Mouse (Mus musculus) forebrain, postnatal 0 days (tissue): Measurements from ENCODE around the gene Gm21149. TPM values are rescaled to one million over a fixed set of nuclear protein-coding genes. Genes with fewer than 3 reads are reported as not detected.

ENCODE experiments used
- polyA plus RNA-seq: library from polyadenylated mRNA; unstranded; fragments of >200 nt; fragmentation: Nextera tagmentation; extraction: Ambion mirVana; gene quantifications from 2 replicates; pipeline ENCODE4 v1.2.1, GENCODE M21; 2015
- total RNA-seq: library from RNA; depleted of rRNA; stranded (reverse); fragments of >200 nt; gene quantifications from 2 replicates; pipeline ENCODE4 v1.2.3, GENCODE M21; 2014; rRNA removed

Gm21149 gene
- total and polyA plus RNA-seq, 2 experiments from 2014 or later: not detected

Other genes with a start within 250 kb of the Gm21149 start
- not detected in 2 replicates for gene Gm21190, start 52.7 kb upstream of the Gm21149 start, total RNA-seq
- gene Gm21190, start 52.7 kb upstream of the Gm21149 start, polyA plus RNA-seq: not detected in 2 replicates
- gene Gm21083, start 100.8 kb upstream of the Gm21149 start, total RNA-seq: not detected in 2 replicates
- not detected in 2 replicates for gene Gm21083, start 100.8 kb upstream of the Gm21149 start, polyA plus RNA-seq
- gene Speer4d, start 142.5 kb upstream of the Gm21149 start, total RNA-seq: not detected in 2 replicates
- gene Speer4d, start 142.5 kb upstream of the Gm21149 start, polyA plus RNA-seq: not detected in 2 replicates
- gene 4930572O03Rik, start 180.5 kb upstream of the Gm21149 start, total RNA-seq: not detected in 2 replicates
- gene 4930572O03Rik, start 180.5 kb upstream of the Gm21149 start, polyA plus RNA-seq: not detected in 2 replicates
- gene Speer4c, start 237.7 kb upstream of the Gm21149 start, total RNA-seq: not detected in 2 replicates
- gene Speer4c, start 237.7 kb upstream of the Gm21149 start, polyA plus RNA-seq: not detected in 2 replicates